Comparison of ENCODE assay signal across 12 mouse cellular contexts in the genomic region with DNA sequence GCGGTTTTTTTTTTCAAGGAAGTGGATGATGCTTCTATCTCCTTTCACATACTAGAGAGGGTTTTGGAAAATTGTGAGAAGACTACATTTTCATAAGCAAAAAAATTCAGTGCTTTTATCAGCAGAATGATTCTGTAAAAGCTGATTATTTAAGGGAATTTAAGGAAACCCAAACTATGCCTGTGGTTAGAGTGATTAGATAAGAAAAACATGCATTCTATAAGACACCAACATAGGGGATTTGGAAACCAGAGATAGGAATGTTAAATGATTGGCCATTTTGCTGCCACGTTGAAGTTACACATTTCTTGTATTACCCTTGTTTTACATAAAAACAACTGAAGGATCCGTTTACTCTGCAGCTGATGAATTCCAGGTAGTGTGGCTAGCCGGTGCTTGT. TPM values are rescaled to one million over a fixed set of nuclear protein-coding genes. Genes with fewer than 3 reads are reported as not detected.
DNase-seq lines count a peak whose midpoint lies in the region; ATAC-seq lines count a peak whose summit lies in the region.
"Had no signal": no experiment of that assay in that cellular context is flagged by ENCODE, and none has a peak within 500 bp of the region (broad histone marks: within the 10 kb centered on the region; RNA-seq: fewer than 3 reads in every experiment).

No protein-coding gene starts in this region.

- H3K9ac ChIP-seq in heart, embryonic 14.5 days (ENCODE audit: low read length) = peak overlapping the region; percentile 57
- H3K9ac ChIP-seq in lung, embryonic 16.5 days (ENCODE audit: low read length) = no peak overlapping the region
- H3K9ac ChIP-seq in liver, embryonic 13.5 days = no peak overlapping the region
- H3K9ac ChIP-seq: liver, embryonic 15.5 days had no signal

- H3K4me3 ChIP-seq in heart, embryonic 14.5 days (ENCODE audit: control insufficient read depth in 1 of 2, insufficient read depth in 1 of 2, low read depth in 1 of 2, low read length in 2 of 2) = peak overlapping the region in 1 of 2 experiments; percentile 75; a peak in 1 of 4 replicates
- H3K4me3 ChIP-seq in lung, embryonic 16.5 days (ENCODE audit: low read length) = no peak overlapping the region
- peak overlapping the region; percentile 96 for H3K4me3 ChIP-seq in embryonic facial prominence, embryonic 10.5 days
- H3K4me3 ChIP-seq in liver, embryonic 13.5 days (replicated peaks) = no peak overlapping the region

- H3K4me2 ChIP-seq in heart, embryonic 14.5 days (ENCODE audit: low read length) = peak overlapping the region; percentile 79
- peak overlapping the region; percentile 83; the same call in 1 of the 2 replicates for H3K4me2 ChIP-seq in lung, embryonic 16.5 days (ENCODE audit: low read depth, low read length)
- H3K4me2 ChIP-seq in liver, embryonic 13.5 days = peak overlapping the region; percentile 17; the same call in 1 of the 2 replicates

- no peak for ATAC-seq in heart, embryonic 14.5 days (ENCODE audit: insufficient number of reproducible peaks, insufficient read depth, low FRiP score, low read depth)
- no peak for ATAC-seq in lung, embryonic 16.5 days (ENCODE audit: low read depth)
- ATAC-seq in liver, embryonic 13.5 days (ENCODE audit: low read depth) = no peak

- H3K27ac ChIP-seq in heart, embryonic 14.5 days (replicated peaks in 1 of 2; ENCODE audit: control insufficient read depth in 1 of 2, insufficient read depth in 1 of 2, low read depth in 2 of 2, low read length in 2 of 2) = no peak overlapping the region
- H3K27ac ChIP-seq in lung, embryonic 16.5 days (ENCODE audit: low read length) = no peak overlapping the region
- no peak overlapping the region; the same call in 1 of the 2 replicates for H3K27ac ChIP-seq in embryonic facial prominence, embryonic 10.5 days (replicated peaks)
- no peak overlapping the region for H3K27ac ChIP-seq in liver, embryonic 13.5 days
- H3K27ac ChIP-seq: layer of hippocampus, adult 2 months; liver, embryonic 15.5 days had no signal

- no peaks in the 10 kb centered on the region for H3K9me3 ChIP-seq in heart, embryonic 14.5 days (ENCODE audit: control insufficient read depth, low read length)
- H3K9me3 ChIP-seq in lung, embryonic 16.5 days (ENCODE audit: control insufficient read depth, low read length) = no peaks in the 10 kb centered on the region
- H3K9me3 ChIP-seq in embryonic facial prominence, embryonic 10.5 days = no peaks in the 10 kb centered on the region
- H3K9me3 ChIP-seq in liver, embryonic 13.5 days (replicated peaks) = no peaks in the 10 kb centered on the region
- H3K9me3 ChIP-seq: liver, embryonic 15.5 days had no signal

- peaks cover 0 to 27% of the 10 kb centered on the region in 2 experiments; a peak in 3 of 4 replicates for H3K4me1 ChIP-seq in heart, embryonic 14.5 days (ENCODE audit: control insufficient read depth in 2 of 2, insufficient read depth in 2 of 2, low read length in 2 of 2)
- peaks cover 34% of the 10 kb centered on the region for H3K4me1 ChIP-seq in lung, embryonic 16.5 days (replicated peaks; ENCODE audit: control insufficient read depth, insufficient read depth, low read length)
- H3K4me1 ChIP-seq in embryonic facial prominence, embryonic 10.5 days = peaks cover 37% of the 10 kb centered on the region
- peaks cover 44% of the 10 kb centered on the region for H3K4me1 ChIP-seq in liver, embryonic 13.5 days (replicated peaks)

- DNase-seq in heart, postnatal 25 days (ENCODE audit: low spot score) = no peak
- no peak for DNase-seq in lung, postnatal 4 days
- no peak for DNase-seq in embryonic facial prominence, embryonic 10.5 days (ENCODE audit: low spot score)
- no peak for DNase-seq in liver, embryonic 13.5 days
- DNase-seq in left cerebral cortex, adult 9 months (ENCODE audit: low spot score in 2 of 2) = no peak
- no peak for DNase-seq in urinary bladder, postnatal 4 days (ENCODE audit: low spot score in 2 of 2)
- DNase-seq: heart, postnatal 10 days; right cerebral cortex, postnatal 25 days had no signal

- intact Hi-C loops in heart, postnatal 25 days (cut with DNase I) = loop anchor here (5.0 to 10.0 kb wide), 4 partner anchors 44 to 159 kb away; partner anchors contain the start of gene Pkdcc

- H3K27me3 ChIP-seq in heart, embryonic 14.5 days (ENCODE audit: control insufficient read depth, insufficient read depth, low read length) = no peaks in the 10 kb centered on the region
- no peaks in the 10 kb centered on the region for H3K27me3 ChIP-seq in lung, embryonic 16.5 days (ENCODE audit: control insufficient read depth, insufficient read depth, low read depth, low read length)
- H3K27me3 ChIP-seq in embryonic facial prominence, embryonic 10.5 days (replicated peaks; ENCODE audit: low read depth, poor library complexity, severe bottlenecking) = no peaks in the 10 kb centered on the region
- peaks cover 14% of the 10 kb centered on the region; the same call in 1 of the 2 replicates for H3K27me3 ChIP-seq in liver, embryonic 13.5 days

- no peaks in the 10 kb centered on the region for H3K36me3 ChIP-seq in heart, embryonic 14.5 days (ENCODE audit: control insufficient read depth, insufficient read depth, low read length)
- H3K36me3 ChIP-seq in lung, embryonic 16.5 days (ENCODE audit: control insufficient read depth, insufficient read depth, low read length) = no peaks in the 10 kb centered on the region
- H3K36me3 ChIP-seq in embryonic facial prominence, embryonic 10.5 days (replicated peaks) = no peaks in the 10 kb centered on the region
- H3K36me3 ChIP-seq in liver, embryonic 13.5 days = no peaks in the 10 kb centered on the region
- H3K36me3 ChIP-seq: liver, embryonic 15.5 days had no signal

- WGBS in heart, embryonic 14.5 days = 23% methylated on average over 4 of the region's 4 CpGs
- WGBS in lung, embryonic 16.5 days = 33% methylated on average over 4 of the region's 4 CpGs
- WGBS in embryonic facial prominence, embryonic 10.5 days = 29% methylated on average over 4 of the region's 4 CpGs
- WGBS in liver, embryonic 13.5 days (ENCODE audit: insufficient replicate concordance) = 16% methylated on average over 4 of the region's 4 CpGs

RNA-seq across cellular contexts. Expression of gene Eml4, which starts 2.7 kb away (rescaled TPM):
- polyA plus RNA-seq in heart, embryonic 14.5 days (2014; fragmentation: Nextera tagmentation; extraction: Ambion mirVana) = 16.9 and 20.7 TPM in 2 replicates
- 1 to 10 TPM; 5.1 to 6.1 TPM for total RNA-seq in heart, postnatal 25 days (2021)
- polyA plus RNA-seq in lung, embryonic 16.5 days (2015; fragmentation: Nextera tagmentation; extraction: Ambion mirVana) = 28.4 and 28.6 TPM in 2 replicates
- 56.0 and 58.3 TPM in 2 replicates for polyA plus RNA-seq in embryonic facial prominence, embryonic 10.5 days (2016; fragmentation: Nextera tagmentation; extraction: Ambion mirVana)
- 5.4 and 7.1 TPM in 2 replicates for polyA plus RNA-seq in liver, embryonic 13.5 days (2015; fragmentation: Nextera tagmentation; extraction: Ambion mirVana)

Comparison
In these comparisons a context has a peak if more than half of its experiments do, and no peak if none do; other contexts are left out.
1. H3K4me2 ChIP-seq: peak in every context shown above with its lines; median percentile 83 in lung, embryonic 16.5 days; 79 in heart, embryonic 14.5 days; 17 in liver, embryonic 13.5 days.